Mouse (Mus musculus): Measurements from ENCODE around the gene Mdm1.

DNA sequence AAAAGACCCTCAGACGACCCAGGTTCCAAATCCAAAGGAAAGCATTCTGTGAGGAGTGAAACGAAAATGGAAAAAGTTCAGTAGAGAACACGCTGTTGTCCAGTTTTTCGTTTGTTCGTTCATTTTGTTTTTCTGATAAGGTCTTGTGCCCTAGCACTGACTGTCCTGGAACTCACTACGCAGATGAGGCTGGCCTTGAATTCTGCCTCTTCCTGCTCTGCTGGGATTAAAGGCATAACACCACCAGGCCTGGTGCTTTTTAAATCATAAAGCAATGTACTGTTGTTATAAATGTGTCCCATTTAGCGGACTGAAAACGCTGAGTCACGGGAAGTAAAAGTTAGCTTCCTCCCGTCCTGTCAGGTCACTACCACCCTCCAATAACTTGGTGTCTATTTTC, 37.7 kb upstream of the Mdm1 start:
- TF ChIP-seq CTCF (IDR thresholded peaks at IDR 0.05) (no peak), EP300 (IDR thresholded peaks at IDR 0.05) (no peak)
